Mouse (Mus musculus) CD8-positive naive resting alpha-beta T cell, adult 2 months (primary cell): ENCODE data around the gene Atxn3.
"Not testable (repeated sequence)": the region's sequence is repeated elsewhere in the genome, so short reads cannot be mapped to it uniquely, and the experiment has no call there.

Experiments used
- DNase-seq, 2 experiments: peaks; one replicate each; pipeline ENCODE4 v3.0.0; 2022; ENCODE audit warnings: low read depth in 2 of 2, low spot score in 2 of 2

Gene Atxn3

DNA sequence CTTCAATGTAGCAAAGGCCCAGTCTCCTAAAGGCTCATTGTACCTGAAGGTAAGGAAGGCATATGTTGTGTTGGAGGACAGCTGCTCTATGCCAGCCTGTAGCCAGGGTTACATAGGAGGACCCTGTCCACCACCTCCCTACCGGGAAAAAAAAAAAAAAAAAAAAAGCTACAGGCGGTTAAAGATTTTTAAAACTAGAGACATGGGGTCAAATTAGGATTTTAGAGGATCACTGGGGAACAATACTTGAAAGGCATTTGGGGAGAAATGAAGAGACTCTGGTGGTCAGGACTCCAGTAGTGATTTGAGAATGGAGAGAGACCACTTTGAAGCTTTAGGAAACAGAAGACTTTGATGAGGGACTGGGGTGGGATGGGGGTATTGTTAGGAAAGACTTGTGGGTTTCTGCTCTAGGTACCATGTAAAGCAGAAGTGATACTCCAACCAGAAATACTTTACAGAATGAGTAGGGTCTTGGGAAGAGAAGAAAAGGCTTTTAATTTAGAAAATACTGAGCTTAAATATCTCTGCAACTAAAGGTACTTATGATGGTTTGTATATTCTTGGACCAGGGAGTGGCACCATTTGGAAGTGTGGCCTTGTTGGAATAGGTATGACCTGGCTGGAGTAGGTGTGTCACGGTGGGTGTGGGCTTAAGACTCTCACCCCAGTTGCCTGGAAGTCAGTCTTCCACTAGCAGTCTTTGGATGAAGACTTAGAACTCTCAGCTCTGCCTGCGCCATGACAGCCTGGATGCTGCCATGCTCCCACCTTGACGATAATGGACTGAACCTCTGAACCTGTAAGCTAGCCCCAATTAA is 1.1 kb upstream of the Atxn3 start:
- not testable (repeated sequence) for DNase-seq

DNA sequence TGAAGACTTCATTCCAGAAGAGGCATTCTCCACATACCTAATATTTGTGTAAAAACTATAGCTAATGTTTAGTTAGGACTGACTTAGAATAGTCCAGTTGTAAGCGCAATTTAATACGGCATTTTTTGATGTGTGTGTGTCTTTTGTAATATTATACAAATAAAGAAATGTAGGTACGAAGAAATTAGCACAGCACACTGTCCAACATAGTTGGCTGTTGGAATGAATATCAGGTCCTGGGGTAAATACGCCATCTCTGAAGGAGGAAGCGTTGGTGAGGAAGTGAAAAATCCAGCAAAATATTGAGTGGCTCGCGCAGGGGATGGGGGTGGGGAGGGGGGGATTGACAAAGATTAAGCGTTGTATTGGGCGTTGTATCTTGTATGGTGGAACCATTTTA is 510 bp upstream of the Atxn3 start:
- no peak for DNase-seq

DNA sequence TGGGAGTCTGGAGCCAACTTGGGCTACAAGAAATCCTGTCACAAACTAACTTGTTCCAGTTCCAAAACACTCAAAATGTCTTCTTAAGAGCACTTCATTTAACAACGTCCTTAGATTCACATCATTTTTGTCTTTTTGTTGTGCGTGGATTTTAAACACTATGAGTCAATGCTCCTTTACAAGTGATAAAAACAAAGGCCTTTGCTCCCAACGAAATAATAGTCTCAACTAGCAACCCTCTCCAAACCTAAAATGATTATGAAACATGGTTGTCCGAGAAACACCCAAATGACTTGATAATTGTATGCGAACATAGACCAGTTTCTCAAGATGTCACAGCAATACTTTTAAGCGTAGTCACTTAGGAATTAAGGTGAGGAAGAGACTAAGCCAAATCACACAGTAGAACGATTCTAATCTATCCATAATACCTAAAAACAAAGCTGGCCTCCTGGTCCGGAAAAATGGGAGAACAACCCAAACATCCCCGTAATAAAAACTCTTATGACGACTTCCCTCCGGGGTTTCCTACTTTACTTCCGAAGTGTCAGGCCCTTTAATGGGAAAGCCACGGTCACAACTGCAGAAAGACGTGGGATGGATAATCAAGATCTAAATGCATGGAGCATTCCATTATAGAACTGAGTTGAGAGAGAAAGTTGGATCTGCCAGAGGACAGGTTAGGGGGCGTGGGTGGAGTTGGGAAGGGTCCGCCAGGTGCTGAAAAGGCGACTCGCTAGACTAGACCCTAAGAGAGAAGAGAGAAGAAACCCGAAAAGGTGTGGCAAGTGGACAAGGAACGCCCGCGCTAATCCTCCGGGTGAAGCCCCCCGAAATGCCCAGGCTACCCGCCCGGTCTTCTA is 736 bp downstream of the Atxn3 start:
- DNase-seq: no peak

DNA sequence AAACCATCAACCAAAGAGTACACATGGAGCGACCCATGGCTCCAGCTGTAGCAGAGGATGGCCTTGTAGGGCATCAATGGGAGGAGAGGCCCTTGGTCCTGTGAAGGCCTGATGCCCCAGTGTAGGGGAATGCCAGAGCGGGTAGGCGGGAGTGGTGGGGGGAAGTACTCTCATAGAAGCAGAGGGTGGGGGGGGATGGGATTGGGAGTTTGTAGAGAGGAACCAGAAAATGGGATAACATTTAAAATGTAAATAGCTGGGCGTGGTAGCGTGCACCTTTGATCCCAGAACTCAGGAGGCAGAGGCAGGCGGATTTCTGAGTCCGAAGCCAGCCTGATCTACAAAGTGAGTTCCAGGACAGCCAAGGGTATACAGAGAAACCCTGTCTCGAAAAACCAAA is 2.2 kb downstream of the Atxn3 start:
- DNase-seq: not testable (repeated sequence)

DNA sequence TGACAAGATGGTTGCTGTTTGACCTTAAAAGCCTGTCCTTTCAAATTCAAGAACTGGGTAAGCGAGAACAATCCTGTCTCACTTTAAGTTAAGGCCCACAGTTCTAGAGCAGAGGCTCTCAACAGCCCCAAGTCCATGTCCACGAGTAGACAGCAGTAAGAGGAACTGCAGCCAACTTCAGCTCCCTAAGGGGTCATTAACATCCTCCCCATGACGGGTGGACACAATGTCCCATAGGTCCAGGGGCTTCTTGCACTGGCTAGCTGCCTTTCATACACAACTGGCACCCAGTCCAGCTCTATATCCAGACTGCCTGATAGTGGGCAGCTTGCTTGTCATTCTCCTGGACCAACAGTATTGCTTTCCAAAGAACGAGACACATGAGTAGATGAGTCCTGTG is 9.2 kb downstream of the Atxn3 start:
- no peak for DNase-seq

DNA sequence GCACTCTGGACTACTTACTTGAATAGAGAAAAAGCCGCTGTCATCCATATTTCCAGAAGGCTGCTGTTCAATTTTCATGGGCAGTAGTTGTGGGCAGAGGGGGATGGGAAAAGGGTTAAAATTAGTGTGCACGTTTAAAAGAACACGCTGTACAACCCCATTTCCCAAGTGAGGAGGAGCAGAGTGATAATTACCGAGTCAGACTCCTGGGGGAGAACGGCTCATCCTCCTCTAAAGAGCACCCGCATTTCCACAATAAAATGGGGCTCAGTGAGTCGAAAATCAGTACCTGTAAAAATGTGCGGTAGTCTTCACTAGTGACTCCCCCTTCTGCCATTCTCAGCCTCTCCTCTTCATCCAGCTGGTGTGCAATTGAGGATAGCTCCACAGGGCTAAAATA is 10.1 kb downstream of the Atxn3 start:
- no peak for DNase-seq

DNA sequence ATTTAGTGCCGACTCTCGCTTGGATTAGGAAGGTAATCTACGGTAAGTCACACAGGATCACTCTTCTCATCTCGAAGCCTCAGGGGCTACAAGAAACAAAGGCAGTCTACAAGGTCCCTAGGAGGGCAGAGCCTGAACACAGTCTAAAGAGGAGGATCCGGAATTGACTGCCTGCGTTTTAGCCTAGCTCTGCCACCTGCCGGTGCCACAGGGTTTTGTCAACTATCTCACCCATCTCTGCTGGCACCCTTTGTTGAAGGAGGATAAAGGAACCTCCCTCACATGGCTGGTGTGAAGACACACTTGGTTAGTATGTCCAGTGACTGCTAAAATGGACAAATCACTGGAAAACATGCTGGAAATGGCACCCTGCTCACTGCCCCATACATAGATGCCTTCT is 20.5 kb downstream of the Atxn3 start:
- DNase-seq: no peak

DNA sequence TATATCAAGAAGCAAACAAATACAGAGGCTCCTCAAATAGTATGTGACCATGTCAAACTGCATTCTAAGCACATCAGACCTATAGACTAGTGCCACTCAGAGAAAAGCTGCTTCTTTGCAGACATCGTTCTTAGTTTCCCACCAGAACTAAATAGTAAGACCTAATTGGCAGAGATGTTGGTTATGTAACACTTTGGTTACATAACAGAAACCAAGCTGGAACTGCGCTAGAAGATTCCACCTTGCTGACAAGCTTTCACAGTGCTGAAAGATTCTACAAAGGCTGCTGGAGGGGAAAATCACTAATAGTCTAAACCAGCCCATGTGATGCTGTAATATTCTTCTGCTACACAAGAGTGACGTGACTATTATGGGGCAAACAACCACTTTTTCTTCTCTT is 22.8 kb downstream of the Atxn3 start:
- no peak for DNase-seq

DNA sequence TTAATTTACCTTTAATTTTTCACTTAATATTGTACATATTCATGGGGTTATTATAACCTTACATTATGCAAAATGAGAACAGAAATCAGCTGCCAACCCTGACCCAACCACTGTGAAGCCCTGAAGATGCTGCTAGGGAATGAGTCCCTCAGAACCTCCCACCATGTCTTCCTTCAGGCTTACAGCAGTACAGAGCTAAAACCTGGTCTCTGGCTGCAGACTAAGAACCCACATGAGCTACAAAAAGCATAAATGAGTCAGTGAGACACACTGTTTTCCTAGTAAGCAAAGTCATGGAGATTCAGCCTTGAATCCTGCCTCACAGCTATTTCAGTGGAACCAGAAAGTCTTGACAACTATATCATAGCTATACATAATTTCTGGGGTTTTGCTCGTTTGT is 29.6 kb downstream of the Atxn3 start:
- DNase-seq: no peak

DNA sequence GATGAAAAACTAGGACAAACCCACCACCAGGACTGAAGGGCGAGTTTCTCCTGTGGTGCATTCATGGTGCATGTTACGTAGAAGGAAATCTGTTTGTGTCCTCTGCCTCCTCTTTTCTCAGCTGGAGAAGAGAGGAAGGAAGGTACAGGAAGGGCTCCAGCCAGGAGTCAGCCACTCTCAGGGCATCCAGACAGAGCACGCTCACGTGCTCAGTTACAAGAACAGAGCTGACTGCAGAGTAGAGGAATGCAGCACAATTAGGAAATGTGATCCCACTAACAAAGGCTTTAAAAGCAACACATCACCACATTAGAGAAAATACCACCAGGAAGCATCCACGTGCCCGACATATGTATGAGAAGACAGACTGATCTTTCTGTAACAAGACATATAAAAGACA is 35.7 kb downstream of the Atxn3 start:
- DNase-seq: no peak

DNA sequence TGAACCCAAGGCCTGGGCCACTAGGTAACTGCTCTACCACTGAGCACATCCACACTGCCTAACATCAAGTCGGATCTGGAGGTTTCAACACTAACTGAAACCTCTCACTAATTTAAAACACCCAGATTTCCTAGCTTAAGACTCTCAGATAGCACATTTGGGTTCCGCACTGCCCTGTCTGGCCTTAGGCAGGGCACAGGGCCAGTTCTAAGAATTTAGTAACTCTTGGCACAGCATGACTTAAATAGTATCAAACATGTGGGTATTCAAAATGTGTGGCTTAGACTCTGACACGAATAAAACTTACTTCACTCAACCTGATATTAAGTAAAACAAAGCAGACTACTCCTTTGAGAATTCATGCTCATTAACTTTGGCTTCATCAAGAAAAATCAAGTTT is 38.2 kb downstream of the Atxn3 start:
- no peak for DNase-seq

DNA sequence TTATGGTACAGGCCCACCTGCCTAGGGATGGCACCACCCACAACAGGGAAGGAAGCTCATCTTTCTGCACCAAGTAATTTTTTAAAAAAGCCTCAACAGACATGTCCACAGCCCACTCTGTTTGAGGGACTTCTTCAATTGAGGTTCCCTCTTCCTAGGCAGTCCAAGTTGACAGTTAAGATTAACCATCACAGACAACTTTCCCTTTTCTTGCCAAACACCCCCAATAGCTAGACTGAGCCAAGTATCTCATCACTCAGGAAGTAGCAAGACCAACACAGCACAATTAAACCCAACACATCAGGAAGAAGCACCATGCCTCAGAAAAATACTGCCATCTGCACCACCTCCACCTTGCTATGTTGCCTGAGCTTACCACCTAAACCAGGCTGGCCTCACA is 40.9 kb downstream of the Atxn3 start:
- no peak for DNase-seq

DNA sequence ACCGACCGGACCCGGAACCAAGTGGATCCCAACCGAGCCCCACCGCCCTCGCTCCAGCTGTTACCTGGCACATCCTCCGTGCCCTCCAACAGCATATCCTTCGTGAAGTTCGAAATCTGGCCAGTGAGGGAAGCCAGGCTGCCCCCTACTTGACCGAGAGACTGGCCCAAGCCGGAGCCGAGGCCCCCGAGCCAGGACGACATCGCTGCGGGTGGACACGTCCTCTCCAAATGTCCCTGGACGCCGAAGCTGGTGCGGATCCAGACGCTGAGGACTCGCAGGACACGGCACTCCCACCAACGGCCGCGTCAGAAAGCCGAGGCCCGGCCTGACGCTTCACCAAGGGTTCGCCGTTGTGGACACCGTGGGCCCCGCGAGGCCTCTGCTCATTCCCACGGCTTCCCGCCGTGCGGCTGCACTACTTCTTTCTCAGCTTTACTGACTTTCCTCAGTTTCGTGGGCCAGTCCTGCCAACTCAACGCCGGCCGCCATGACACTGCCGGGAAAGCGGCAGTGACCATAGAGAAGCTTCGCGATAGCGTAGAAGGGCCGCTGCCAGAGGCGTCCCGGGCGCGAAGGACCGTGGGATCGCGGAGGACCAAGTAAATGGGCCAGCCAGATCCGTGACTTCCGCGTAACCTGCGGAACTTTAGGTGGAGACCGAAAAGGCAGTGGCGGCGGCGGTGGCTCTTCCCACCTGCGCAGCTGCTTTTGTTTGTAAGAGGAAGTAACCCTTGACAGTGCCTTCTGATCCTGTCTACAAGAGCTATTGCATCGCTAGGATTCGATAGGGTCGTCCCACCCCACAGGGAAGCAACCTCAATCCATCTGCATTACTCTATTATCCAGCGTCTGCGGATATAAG is 45.2 kb downstream of the Atxn3 start, which contains the start of gene Trip11:
Gene Trip11 (minus strand): TSS at position 642 of the 865 bp plus-strand sequence.
- peak; percentile 83 to 85 for DNase-seq

DNA sequence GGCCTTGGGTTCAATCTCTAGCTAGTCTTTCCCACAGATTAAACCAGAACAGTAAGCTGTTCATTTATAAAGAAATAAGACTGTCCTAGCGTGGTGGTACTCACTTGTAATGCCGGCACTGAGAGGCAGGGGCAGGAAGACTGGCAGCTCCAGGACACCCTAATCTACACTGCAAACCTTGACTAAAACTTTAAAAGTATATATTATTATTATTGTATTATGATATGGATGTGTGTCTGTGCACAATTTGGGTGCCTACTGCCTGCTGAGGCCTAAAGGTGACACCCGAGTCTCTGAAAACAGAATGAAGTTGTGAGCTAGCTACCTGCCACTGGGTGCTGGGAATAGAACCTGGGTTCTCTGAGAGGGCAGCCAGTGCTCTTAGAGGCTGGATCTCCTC is 46.7 kb downstream of the Atxn3 start:
- no peak for DNase-seq

DNA sequence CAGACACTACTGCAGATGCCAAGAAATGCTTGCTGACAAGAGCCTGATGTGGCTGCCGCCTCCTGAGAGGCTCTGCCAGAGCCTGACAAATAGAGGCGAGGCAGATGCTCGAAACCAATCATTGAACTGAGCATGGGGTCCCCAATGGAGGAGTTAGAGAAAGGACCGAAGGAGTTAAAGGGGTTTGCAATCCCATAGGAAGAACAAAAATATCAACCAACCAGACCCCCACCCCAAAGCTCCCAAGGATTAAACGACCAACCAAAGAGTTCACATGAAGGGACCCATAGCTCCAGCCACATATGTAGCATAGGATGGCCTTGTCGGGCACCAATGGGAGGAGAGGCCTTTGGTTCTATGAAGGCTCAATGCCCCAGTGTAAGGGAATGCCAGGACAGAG is 47.7 kb downstream of the Atxn3 start:
- no peak for DNase-seq

DNA sequence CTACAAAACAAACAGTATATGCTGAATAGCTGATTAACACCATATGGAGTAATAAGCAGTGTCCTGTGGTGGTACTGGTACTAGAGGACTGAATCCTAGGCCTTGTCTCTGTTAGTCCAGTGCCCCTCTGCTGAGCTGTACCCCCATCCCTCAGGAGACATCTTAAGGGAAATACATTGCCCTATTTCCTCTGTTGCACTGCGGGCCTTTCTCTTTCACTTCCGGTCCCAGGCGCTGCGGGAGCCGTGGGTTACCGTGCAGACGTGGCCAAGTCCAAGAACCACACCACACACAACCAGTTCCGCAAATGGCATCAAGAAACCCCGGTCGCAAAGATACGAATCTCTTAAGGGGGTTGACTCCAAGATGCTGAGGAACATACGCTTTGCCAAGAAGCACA is 52.2 kb downstream of the Atxn3 start:
- DNase-seq: peak in 1 of 2 experiments; percentile 16

DNA sequence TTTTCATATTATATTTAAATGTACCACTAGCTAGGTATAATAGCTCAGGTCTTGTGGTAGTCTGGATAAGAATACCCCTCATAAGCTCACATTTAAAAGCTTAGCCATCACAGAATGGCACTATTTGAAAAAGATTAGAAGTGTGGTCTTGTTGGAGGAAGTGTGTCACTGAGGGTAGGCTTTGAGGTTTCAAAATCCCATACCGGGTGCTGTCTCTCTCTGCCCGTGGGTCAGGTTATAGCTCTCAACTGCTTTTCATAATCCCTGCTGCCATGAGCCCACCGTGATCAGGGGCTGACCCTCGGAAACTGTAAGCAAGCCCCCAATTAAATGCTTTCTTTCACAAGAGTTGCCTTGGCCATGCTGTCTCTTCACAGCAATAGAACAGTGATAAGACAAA is 53.1 kb downstream of the Atxn3 start:
- DNase-seq: no peak

DNA sequence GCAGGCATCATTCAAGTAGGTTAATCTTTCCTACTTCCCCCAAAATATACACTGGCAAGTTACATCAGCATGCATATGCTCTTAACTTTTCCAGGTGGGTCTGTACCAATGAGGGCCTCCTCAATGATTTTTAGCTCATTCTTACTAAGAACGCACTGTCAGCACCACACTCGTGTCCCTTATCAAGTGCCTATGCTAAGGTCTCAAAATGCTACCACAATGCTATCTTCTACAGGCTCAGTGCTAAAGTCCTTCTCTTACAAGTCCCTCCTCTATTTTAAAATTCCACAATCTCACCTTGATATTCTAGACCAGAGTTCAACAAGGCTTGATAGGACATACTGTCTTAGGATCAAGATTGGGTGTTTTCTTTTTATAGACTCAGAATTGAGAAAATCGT is 53.9 kb downstream of the Atxn3 start:
- DNase-seq: no peak

DNA sequence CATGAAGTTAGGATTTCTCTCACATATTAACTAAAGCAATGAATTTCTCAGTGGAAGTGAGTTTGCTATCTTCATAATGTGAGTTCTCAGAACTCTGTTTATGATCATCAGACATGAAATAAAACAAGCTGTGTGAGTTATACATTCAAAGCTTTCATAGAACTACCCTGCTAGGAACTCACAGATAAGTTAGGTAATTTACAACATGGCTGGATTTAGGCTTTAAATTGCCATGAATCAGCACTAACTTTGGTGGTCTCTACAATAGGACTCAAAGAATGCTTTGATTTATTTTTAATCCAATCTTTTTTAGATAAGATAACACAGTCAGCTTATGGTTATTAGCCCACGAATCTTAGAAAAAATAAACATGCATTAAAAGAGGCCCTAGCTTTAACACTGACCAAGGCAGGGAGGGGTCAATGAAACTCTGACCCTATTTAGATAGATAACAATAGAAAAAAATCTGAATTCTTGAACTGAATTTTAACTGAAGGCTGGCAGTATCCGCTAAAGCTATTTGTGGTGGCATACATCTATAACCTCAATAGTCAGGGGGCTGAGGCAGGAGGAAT is 58.3 kb downstream of the Atxn3 start:
- DNase-seq: no peak

DNA sequence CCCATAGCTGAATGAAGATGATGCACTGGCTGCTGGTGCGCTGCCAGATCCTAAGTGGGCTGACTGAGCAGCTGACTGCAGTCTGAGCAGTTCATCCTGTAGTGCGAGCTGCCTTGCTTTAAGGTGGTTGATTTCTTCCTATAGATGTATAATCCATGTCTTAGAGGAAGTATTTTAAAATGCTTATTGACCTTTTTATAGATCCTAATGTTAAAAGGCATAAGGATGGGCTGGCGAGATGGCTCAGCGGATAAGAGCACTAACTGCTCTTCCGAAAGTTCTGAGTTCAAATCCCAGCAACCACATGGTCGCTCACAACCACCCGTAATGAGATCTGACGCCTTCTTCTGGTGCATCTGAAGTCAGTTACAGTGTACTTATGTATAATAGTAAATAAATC is 59.1 kb downstream of the Atxn3 start:
- DNase-seq: no peak

DNA sequence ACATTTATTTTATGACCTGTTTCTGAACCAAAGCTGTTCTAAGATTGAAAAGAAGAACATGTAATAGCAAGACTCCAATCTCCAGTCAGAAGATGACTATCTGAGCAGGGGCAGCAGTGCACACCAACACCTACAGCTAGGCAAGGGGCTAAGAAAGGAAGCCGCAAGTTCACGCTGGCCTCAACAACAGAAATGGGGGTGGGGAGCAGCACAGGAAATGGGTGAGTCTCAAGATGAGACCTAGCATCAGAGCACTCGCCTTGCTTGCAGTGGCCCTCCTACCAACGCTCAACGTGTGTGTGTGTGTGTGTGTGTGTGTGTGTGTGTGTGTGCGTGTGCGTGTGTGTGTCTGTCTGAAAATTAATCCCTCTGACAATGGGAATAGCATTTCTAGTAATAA is 60.9 kb downstream of the Atxn3 start:
- peak; percentile 61 to 72 for DNase-seq
